Mouse (Mus musculus): Measurements from ENCODE around the gene Postn.

Gene Postn

DNA sequence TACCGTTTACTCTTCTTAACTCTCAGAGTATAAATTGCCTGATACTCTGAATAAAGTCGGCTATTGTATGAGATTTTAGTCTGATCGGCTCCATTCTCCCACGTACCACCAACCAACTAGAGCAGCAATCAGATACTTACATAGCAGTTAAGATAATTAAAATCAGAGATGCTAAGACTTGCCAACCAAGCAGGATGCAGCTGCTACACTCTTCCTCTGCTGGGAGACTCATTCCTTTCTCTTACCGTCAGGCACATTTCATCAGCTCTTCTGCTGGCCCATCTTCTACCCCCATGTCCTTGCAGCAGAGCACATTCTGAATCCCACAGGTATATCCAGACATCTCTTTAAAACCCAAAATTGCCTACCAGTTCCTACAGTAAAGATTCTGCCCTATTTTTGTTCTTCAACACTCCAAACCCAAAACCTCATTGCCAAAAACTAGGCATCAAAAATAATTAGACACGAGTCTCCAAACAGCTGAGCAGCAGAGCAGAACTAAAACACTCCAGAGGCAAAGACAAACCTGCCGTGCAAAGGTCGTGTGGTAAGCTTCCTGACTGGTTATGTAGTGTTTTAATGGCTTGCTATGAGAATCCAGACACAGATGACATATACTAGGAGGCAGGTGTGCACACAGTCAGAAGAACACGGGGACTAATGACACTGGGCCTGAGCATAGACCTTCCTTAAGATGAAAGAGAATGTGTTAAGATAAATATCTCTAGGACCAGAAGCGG lies 59.5 kb downstream of the Postn start:
- in situ Hi-C loops (cut with MboI), result no loop called here

DNA sequence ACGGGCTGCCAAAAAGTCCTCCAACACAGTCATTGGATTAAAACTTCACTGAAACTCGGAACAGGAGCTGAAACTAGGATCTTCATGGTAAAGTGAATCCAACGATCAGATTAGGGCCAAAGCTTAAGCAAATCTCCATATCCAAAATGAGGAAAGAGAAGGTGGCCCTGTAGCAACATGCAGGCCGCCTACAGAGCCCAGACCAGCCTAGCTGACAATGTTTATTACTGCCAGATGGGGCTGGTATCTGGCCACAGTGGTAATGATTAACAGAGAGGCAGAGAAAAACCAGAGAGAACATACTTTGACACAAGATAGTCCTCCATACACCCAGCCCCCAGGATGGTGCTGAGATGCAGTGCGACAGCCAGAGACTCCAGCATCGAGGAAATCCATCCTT lies 60.1 kb downstream of the Postn start:
- in situ Hi-C loops (cut with MboI), result no loop called here

DNA sequence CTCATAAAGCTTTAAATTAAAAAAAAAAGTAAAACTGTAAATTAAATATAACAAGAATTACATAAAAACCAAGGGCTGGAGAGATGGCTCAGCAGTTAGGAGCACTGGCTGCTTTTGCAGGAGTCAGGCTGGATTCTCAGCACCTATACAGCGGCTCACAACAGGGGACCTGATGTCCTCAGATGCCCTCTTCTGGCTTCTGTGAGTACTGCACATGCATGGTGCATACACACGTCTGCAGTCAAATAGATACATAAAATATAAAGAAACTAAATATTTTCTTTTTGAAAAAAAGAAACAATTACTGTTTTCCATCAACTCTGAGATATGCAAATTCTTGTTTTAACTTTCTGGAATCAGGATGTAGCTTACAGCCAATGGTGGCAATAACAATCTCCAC lies 60.8 kb downstream of the Postn start:
- in situ Hi-C loops (cut with MboI), result no loop called here

DNA sequence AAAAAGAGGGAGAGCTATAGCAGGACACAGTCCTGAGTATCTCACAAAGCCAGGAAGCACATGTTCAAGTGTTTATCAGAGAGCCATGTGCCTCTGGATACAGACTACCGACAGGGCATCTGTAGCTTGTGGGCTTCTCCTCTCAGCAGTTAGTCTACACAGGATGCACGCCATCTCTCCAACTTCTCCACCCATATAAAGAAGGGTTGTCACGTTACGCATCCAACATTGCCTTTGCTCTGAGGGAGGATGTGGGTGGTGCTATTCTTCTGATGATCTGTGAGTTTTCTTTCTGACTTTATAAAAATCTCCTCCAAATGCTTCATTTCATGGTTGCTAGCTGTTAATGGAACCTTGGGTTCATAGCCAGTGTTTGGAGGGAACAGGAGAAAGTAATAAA lies 63.2 kb downstream of the Postn start:
- in situ Hi-C loops (cut with MboI), result no loop called here

DNA sequence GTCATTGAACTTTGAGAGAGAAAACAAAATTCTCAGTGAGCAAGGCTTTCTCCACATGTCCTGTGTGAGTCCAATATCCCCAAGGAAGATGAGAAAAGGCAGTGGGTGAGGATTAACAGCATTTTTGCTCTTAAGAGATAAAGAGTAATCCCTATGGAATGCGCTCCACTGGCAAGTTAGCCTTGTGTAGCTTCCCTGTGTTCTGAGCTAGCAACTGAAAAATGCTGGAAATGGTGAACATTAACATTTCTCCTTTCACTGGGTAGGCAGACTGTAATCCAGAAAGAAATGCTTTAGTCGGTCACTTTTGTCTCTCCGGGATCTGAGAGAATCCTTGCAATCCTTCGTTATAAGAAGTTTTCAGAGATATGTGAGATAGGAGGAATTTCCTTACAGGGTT lies 70.8 kb downstream of the Postn start:
- in situ Hi-C loops (cut with MboI), result no loop called here

DNA sequence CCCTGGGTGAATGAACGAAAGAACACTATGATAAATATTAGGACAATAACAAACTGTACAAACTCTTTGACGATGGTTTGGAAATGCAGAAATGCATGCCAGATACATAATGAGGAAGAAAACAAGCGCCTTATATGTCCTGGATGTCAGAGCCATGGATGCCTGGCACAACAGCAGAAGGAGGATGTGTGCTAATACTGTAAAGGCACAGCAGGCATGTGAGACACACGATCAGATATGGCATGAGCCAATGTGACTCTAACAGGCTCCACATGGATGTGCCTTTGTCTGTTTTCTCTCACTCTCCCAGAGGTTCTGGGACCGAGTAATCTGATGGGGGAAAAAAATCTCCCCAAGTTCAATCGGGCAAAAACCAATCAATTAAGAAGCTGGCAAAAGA lies 71.3 kb downstream of the Postn start:
- in situ Hi-C loops (cut with MboI), result no loop called here

DNA sequence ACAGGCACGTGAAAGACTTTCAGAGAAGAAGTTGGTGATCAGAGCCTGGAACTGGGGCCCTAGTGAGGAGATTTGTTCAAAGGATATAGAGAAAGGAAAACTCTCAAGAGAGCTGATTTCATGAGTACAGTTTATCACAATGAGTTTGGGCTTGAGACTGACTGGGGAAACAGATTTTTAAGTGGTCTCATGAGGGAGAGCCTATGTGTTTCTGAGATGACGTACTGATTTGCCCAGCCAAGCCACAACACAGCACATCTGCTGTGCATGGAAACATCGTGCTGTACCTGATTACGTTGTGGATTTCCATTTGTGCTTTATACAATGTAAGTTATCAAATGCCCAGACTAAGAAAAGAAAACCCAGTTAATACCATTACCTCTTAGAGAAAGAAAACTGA lies 71.7 kb downstream of the Postn start:
- in situ Hi-C loops (cut with MboI), result no loop called here

DNA sequence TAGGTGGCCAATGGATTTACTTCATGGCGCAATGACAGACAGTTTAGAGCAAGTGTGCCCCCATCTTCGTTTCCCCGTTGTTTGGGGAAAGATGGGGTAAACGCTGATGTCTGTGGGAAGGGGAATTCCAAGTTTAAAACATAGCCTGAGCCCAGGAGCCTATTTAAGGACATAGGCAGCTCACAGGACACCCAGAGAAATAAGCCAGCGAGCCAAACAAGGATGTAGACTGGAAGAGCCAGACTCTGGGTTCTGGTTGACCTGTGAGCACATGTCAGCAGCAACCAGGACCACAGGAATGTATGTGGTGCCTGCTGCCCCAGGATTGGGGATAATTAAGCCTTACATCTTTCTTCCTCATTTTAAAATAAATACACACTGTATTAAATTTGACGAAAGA lies 73.7 kb downstream of the Postn start:
- in situ Hi-C loops (cut with MboI), result no loop called here

DNA sequence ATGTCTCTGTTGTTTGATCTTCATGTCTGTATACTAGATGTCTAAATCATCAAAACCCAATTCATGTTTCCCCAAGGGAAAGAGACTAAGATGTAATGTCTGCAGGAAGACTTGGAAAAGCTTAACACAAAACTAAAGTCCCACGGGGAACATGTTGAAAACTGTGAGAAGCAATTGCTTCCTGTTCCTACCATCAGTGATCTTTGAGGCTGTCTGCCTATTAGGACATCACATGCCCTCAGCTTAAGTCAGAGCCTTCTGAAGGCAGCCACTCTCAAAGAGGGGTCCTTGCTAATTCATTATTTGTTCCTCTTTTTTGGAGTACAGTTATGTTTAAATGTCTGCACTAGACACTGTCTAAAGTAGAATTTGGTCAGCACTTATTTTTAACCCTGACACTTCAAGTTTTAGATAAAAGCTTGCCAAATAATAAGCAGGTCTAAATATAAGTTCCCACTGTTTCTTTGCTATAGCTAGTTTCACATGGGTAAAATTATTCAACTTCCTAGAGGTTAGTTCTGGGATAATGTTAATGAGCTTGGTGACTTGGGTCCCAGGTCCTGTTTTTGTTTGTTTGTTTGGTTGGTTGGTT lies 75.6 kb downstream of the Postn start:
- in situ Hi-C loops (cut with MboI), result no loop called here
